Mouse (Mus musculus) midbrain, embryonic 10.5 days (tissue): Measurements from ENCODE around the gene Filip1l. TPM values are rescaled to one million over a fixed set of nuclear protein-coding genes. Genes with fewer than 3 reads are reported as not detected.

Source experiments
- DNase-seq: peaks from one replicate; pipeline ENCODE4 v3.0.0-alpha.2; 2017; ENCODE audit warnings: low spot score
- H3K27ac ChIP-seq: fragments of 300-500 bp; sonication (generic); replicated peaks from 2 replicates; pipeline ENCODE4 v1.5.1; 2016; ENCODE audit warnings: mild to moderate bottlenecking
- H3K27me3 ChIP-seq: fragments of 300-500 bp; sonication (generic); 2 replicates; pipeline ENCODE4 v1.6.1; 2016; ENCODE audit warnings: low read depth, mild to moderate bottlenecking; ENCODE audit not compliant: poor library complexity, severe bottlenecking
- H3K36me3 ChIP-seq: fragments of 300-500 bp; sonication (generic); 2 replicates; pipeline ENCODE4 v1.6.1; 2016; ENCODE audit warnings: mild to moderate bottlenecking, moderate library complexity
- H3K4me1 ChIP-seq: fragments of 300-500 bp; sonication (generic); 2 replicates; pipeline ENCODE4 v1.6.1; 2016
- H3K4me3 ChIP-seq: fragments of 300-500 bp; sonication (generic); 2 replicates; pipeline ENCODE4 v1.5.1; 2016; ENCODE audit warnings: mild to moderate bottlenecking, moderate library complexity
- H3K9me3 ChIP-seq: fragments of 300-500 bp; sonication (generic); replicated peaks from 2 replicates; pipeline ENCODE4 v1.6.1; 2016; ENCODE audit warnings: mild to moderate bottlenecking
- WGBS: fragments of 180-500 bp; shearing (Covaris S2); methylation state at CpG from one replicate; pipeline ENCODE4 v1.1.7; 2016; 5-methylcytosine and 5-hydroxymethylcytosine counted together
- polyA plus RNA-seq: library from polyadenylated mRNA; unstranded; fragments of >200 nt; fragmentation: Nextera tagmentation; extraction: Ambion mirVana; gene quantifications from 2 replicates; pipeline ENCODE4 v1.2.1, GENCODE M21; 2016

Gene Filip1l
- polyA plus RNA-seq, 1 experiment from 2014 or later = 6.7 TPM

DNA sequence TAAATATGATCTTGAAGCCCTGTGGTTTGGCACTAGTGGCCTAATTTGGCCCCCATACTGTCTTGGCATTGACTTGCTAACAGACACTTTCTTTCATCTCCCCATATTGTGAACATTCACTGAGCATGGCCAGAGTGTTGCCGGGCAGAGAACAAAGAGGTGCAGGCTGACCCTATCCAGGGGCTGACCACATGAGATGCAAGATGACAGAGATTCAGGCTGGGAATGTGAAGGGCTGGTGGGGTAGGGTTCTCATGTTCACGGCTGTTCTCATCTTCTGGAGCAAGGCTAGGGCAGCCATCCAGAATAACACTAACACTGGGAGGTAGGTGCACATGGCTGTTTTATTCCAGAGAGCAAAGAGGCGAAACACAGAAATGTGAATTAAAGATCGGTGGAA lies 161.5 kb downstream of the Filip1l start:
- WGBS = 76% methylated on average over 4 of the region's 4 CpGs
- no peak for DNase-seq

DNA sequence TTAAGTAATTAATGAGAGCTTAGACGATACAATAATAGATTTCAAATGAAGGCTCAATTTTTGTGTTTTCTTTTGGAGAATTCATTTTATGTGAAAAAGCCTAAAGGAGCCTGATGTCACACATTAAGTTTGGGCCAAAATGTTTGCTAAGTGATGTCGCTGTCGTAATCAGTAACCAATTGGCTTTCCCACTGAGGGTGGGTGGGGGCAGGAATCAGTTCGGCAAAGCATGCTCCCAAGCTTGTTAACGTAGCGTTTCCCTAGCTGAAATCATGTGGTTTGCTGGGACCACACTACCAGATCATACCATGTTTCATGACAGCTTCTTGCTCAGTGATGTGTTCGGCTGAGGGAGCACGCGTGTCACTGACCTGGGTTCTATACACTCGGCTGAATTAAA lies 162.7 kb downstream of the Filip1l start:
- H3K9me3 ChIP-seq = no peaks in the 10 kb centered on the region
- 0 out of 2 replicates have a peak, but pooled peaks cover 3% of the 10 kb centered on the region for H3K4me1 ChIP-seq
- DNase-seq = no peak
- no peaks in the 10 kb centered on the region for H3K36me3 ChIP-seq
- H3K4me3 ChIP-seq = no peak overlapping the region
- H3K27ac ChIP-seq = no peak overlapping the region
- WGBS = 92% methylated on average over 10 of the region's 10 CpGs
- no peaks in the 10 kb centered on the region for H3K27me3 ChIP-seq

More for the DNA sequence above, 161.5 kb downstream of the Filip1l start:
- Histone ChIP-seq H3K4me1 (0 out of 2 replicates have a peak, but pooled peaks cover 3% of the 10 kb centered on the region), H3K4me3 (no peak overlapping the region), H3K27ac (no peak overlapping the region), H3K9me3 (no peaks in the 10 kb centered on the region), H3K27me3 (no peaks in the 10 kb centered on the region), H3K36me3 (no peaks in the 10 kb centered on the region)

DNA sequence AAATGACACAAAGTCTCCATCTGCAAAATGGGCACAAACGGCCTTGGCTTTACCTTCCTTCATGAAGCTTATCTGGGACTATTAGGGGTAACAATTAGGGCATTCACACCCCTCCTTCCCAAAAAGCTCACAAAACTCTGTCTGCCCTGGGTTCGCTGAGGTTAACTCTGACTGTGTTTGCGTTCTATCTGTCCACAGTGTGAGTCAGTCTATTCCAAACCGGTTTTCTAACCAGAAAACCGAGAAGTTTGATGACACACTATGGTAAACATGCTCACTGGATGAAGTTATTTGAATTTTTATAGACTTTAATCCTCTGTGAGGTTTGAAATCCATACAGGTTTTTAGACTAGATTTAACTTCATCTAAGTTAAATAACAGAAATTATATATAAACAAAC lies 172.2 kb downstream of the Filip1l start:
- Histone ChIP-seq H3K36me3 (no peaks in the 10 kb centered on the region), H3K4me3 (no peak overlapping the region), H3K27ac (no peak overlapping the region), H3K27me3 (no peaks in the 10 kb centered on the region), H3K4me1 (no peaks in the 10 kb centered on the region), H3K9me3 (no peaks in the 10 kb centered on the region)
- no peak for DNase-seq
- WGBS = 92% methylated on average over 5 of the region's 5 CpGs

DNA sequence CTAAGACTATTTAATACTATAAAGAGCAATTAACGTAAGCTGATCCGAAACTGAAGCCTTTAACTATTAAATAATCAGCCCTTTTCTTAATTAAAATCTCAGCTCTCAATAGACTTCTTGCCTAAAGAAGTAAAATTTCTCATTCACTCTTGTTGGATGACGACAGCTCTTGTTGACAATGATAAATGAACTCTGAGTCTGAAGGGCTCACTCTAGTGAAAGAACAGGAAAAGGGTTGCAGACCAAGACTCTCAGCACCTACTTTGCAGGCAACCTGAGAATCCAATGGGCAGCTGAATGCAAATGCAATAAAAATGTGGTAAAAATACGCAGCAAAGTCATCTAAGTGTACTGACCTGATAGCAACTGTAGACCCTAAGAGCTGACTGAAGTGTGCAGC lies 172.6 kb downstream of the Filip1l start:
- WGBS = 90% methylated on average over 4 of the region's 4 CpGs
- H3K36me3 ChIP-seq = no peaks in the 10 kb centered on the region
- DNase-seq = no peak
- H3K27me3 ChIP-seq = no peaks in the 10 kb centered on the region
- no peak overlapping the region for H3K4me3 ChIP-seq
- H3K9me3 ChIP-seq = no peaks in the 10 kb centered on the region
- no peak overlapping the region for H3K27ac ChIP-seq
- no peaks in the 10 kb centered on the region for H3K4me1 ChIP-seq

DNA sequence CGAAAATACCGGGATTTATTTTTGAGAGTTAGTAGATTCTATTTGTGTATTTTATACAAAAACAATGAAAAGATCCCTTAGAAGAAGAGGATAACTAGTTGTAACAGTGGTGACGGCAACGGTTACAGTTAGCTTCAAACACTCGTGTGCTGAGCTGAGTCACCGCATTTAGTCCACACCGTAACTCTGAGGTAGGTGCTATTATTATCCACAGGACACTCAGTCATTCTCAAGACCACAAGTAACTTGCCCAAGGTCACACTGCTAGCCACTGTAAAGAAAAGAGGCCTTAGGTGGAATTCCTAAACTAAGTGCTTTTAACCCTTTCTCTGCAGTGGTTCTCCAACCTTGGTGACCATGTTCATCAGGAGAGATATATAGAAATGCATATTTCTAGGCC lies 174.0 kb downstream of the Filip1l start:
- no peak for DNase-seq
- H3K4me3 ChIP-seq = no peak overlapping the region
- H3K4me1 ChIP-seq = no peaks in the 10 kb centered on the region
- 92% methylated on average over 7 of the region's 7 CpGs for WGBS
- H3K27ac ChIP-seq = no peak overlapping the region
- H3K27me3 ChIP-seq = no peaks in the 10 kb centered on the region
- H3K36me3 ChIP-seq = no peaks in the 10 kb centered on the region
- no peaks in the 10 kb centered on the region for H3K9me3 ChIP-seq

DNA sequence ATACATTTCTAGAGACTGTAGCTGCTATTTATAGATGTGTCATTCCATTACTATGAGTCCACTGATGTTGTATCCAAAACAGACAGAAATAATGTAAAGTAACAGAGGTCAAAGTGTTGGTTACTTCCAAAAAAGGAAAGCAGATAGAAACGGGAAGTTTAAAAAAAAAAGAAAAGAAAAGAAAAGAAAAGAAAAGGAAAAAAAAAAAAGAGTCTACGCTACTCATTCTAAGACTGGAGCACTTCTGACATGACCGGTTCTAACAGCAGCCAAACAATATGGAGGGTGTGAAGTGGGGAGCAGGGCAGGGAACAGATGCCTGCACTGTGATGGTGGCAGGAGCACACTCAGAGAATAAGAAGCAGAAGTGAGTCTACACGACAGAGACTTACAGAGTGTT lies 175.6 kb downstream of the Filip1l start:
- Histone ChIP-seq H3K36me3 (no peaks in the 10 kb centered on the region), H3K4me1 (no peaks in the 10 kb centered on the region), H3K27ac (no peak overlapping the region), H3K4me3 (no peak overlapping the region), H3K27me3 (no peaks in the 10 kb centered on the region), H3K9me3 (no peaks in the 10 kb centered on the region)
- no peak for DNase-seq
- 78% methylated on average over 4 of the region's 4 CpGs for WGBS

DNA sequence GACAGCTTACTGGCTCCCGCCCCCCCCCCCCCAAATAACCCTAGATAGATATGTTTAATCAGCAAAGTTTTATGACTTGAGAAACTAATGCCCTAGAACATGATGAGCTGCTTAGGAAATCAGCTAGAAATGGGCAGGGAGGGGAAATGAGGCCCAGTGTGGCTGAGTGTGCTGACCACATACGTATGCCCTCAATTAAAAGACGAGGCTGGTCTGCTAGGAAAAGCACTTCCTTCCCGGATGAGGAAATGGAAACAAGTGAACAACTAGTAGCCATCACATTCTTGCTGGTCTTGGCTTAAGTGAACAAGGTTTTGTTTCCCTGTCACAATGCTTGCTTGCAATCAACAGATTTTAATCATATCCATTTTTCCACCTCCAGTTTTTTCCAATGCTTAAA lies 177.7 kb downstream of the Filip1l start:
- no peak overlapping the region for H3K4me3 ChIP-seq
- WGBS = 85% methylated on average over 4 of the region's 4 CpGs
- no peak for DNase-seq
- no peak overlapping the region for H3K27ac ChIP-seq
- H3K9me3 ChIP-seq = no peaks in the 10 kb centered on the region
- H3K27me3 ChIP-seq = no peaks in the 10 kb centered on the region
- no peaks in the 10 kb centered on the region for H3K4me1 ChIP-seq
- no peaks in the 10 kb centered on the region for H3K36me3 ChIP-seq

DNA sequence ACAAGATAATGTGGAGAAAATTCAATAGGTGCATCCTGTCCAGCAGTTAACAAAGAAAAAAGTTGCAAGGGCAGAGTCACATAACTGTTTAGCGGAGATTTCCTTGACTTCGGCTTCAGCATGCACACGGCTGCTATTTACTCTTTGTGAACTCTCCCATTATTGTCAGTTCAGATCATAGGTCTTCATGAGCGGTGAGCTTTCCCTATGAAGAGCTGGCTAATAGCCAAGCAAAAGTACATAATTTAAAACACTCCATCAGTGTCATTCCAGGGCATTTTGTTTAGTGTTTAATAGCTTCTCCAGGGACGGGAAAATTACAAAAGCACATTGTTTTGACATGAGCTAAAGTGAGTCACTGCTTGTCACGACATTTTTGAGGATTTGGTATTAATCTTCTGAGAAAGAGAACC lies 179.2 kb downstream of the Filip1l start:
- WGBS = 72% methylated on average over 6 of the region's 6 CpGs
- H3K9me3 ChIP-seq = no peaks in the 10 kb centered on the region

DNA sequence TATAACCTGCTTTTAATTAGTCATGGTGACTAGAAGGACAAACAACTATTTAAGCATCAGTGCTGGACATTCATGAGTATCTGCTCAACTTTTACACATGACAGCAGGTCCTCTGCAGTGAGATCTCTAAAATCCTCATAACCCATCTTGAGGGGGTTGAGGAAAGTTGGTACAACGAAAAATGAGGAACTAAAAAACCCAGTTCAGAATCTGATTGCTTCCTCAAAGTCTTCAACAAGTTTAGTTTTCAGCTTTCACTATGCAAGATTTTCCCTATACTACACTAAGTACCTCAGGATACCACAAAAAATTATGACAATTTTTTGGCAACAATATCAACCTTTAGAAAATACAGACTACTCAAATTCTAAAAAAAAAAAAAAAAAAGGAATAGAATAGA lies 181.5 kb downstream of the Filip1l start:
- no peaks in the 10 kb centered on the region for H3K36me3 ChIP-seq
- H3K27ac ChIP-seq = no peak overlapping the region
- no peaks in the 10 kb centered on the region for H3K27me3 ChIP-seq
- H3K4me3 ChIP-seq = no peak overlapping the region
- no peaks in the 10 kb centered on the region for H3K9me3 ChIP-seq
- 80% methylated on average over 1 of the region's 1 CpGs for WGBS
- H3K4me1 ChIP-seq = no peaks in the 10 kb centered on the region
- no peak for DNase-seq

More for the DNA sequence above, 179.2 kb downstream of the Filip1l start:
- Histone ChIP-seq H3K4me1 (no peaks in the 10 kb centered on the region), H3K27ac (no peak overlapping the region), H3K36me3 (no peaks in the 10 kb centered on the region), H3K27me3 (no peaks in the 10 kb centered on the region), H3K4me3 (no peak overlapping the region)
- no peak for DNase-seq

DNA sequence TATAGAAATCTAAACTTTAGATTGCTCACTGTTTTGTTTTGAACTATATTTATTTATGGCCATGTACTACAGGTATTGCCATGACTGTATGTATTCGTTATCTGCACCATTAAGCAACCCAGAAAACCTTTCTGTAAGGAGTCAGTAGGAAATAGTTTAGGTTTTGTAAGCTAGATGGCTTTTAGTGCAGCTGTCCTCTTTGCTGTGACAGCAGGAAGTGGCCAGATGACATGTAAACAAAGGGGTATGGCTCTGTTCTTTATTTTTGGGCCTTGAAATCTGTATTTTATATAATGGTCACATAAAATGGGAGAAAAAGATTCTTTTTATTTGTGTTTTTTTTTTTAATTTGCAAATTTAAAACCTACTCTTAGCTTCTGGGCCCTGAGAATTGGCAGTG lies 181.9 kb downstream of the Filip1l start:
- H3K27ac ChIP-seq = no peak overlapping the region
- WGBS = 87% methylated on average over 1 of the region's 1 CpGs
- no peaks in the 10 kb centered on the region for H3K27me3 ChIP-seq
- H3K9me3 ChIP-seq = no peaks in the 10 kb centered on the region
- H3K4me3 ChIP-seq = no peak overlapping the region
- no peaks in the 10 kb centered on the region for H3K4me1 ChIP-seq
- H3K36me3 ChIP-seq = no peaks in the 10 kb centered on the region
- no peak for DNase-seq

DNA sequence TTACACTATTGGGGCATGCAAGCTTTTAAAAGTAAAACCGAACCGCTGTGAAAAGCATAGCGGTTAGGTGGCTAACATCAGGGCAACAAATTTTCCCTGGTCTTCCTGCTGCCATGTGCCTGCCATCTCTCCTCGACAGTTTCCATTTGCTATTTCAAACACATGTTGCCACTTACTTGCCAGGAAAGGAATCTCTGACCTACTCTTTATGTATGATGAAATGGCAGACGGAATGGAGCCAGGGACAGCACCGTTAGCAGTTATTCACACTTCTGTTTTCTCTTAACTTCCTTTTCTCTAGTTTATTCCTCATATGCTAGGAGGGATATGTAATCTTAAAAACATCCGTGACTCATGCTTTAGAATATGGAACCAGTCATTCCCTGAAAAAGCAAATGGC lies 183.6 kb downstream of the Filip1l start:
- no peaks in the 10 kb centered on the region for H3K9me3 ChIP-seq

DNA sequence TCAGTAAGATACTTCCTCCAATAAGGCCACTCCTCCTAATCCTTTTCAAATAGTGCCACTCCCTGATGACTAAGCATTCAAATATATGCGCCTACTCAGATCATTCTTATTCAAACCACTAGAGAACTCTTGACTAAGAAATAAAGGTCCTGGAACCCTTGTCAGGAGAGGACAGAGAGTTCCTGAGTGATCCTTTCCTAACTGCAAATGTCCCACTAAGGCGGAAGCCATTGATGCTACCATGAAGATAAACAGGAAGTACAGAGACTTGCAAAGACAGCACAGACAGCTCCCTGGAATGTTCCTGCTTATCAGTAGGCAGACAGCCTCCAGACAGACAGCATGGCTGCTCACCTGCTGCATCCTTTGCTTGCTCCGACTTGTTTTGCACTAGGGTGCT lies 190.3 kb downstream of the Filip1l start:
- Histone ChIP-seq H3K36me3 (no peaks in the 10 kb centered on the region), H3K27ac (no peak overlapping the region), H3K27me3 (0 out of 2 replicates have a peak, but pooled peaks cover 6% of the 10 kb centered on the region), H3K4me3 (no peak overlapping the region), H3K4me1 (no peaks in the 10 kb centered on the region), H3K9me3 (no peaks in the 10 kb centered on the region)
- WGBS = 92% methylated on average over 3 of the region's 3 CpGs
- no peak for DNase-seq

More for the DNA sequence above, 183.6 kb downstream of the Filip1l start:
- Histone ChIP-seq H3K4me1 (no peaks in the 10 kb centered on the region), H3K27ac (no peak overlapping the region), H3K27me3 (no peaks in the 10 kb centered on the region), H3K36me3 (no peaks in the 10 kb centered on the region), H3K4me3 (no peak overlapping the region)
- WGBS = 94% methylated on average over 7 of the region's 7 CpGs
- DNase-seq = no peak

DNA sequence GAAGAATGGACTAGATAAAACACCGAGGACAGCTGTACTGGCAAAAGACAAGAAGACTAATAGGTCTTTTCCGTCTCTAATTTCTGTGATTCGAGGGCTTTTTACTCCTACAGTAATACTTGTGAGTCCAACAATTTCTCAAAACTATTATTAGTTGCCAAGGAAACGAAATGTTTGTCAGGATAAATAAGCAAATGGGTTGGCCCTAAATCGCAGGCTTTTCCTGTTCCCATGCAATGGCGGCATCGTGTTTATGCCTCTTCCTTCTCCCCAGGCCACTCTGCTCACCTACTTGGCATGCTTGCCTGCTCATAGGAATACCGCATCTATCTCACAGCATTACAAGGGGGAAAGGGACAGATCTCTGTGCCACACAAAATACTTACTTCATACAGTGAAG lies 191.5 kb downstream of the Filip1l start:
- Histone ChIP-seq H3K36me3 (no peaks in the 10 kb centered on the region), H3K9me3 (no peaks in the 10 kb centered on the region), H3K4me1 (peaks cover 6% of the 10 kb centered on the region; the same call in 1 of the 2 replicates), H3K27ac (no peak overlapping the region), H3K4me3 (no peak overlapping the region), H3K27me3 (0 out of 2 replicates have a peak, but pooled peaks cover 7% of the 10 kb centered on the region)
- no peak for DNase-seq
- 90% methylated on average over 8 of the region's 8 CpGs for WGBS

DNA sequence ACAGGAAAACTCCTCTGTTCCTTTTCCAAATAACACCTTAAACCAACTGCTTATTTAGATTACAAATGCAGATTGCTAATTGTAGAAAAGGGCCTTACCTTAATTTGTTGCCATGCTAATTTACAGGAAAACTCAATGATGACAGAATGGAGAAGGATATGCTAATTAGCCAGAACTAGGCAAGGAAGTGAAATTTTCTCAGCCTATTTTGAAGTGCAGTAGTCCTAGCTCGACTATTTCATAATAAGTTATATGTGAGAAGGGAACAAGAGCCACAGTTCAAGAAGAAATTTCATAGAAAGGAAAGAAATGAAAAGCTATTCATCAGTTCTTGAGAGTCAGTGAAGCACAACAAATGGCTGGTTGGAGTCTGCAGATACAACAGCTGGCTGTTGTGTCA lies 193.5 kb downstream of the Filip1l start:
- Histone ChIP-seq H3K4me1 (peaks cover 14% of the 10 kb centered on the region), H3K27ac (no peak overlapping the region), H3K4me3 (no peak overlapping the region), H3K9me3 (no peaks in the 10 kb centered on the region), H3K36me3 (no peaks in the 10 kb centered on the region), H3K27me3 (peaks cover 12% of the 10 kb centered on the region; the same call in 1 of the 2 replicates)
- DNase-seq = no peak
- WGBS = 85% methylated on average over 1 of the region's 1 CpGs
